In genomic region chr1:191946261-191946660, GRCm38 (mm10) we compare ENCODE assay signal across 18 mouse cellular contexts. TPM values are rescaled to one million over a fixed set of nuclear protein-coding genes. Genes with fewer than 3 reads are reported as not detected.
DNase-seq lines count a peak whose midpoint lies in the region; TF ChIP-seq lines count a peak whose summit lies in the region.
"Had no signal": no experiment of that assay in that cellular context is flagged by ENCODE, and none has a peak within 500 bp of the region (broad histone marks: within the 10 kb centered on the region; RNA-seq: fewer than 3 reads in every experiment).

No protein-coding gene starts in this region.

- DNase-seq in gastrocnemius, adult 2 months, result peak; percentile 42
- no peak for DNase-seq in gastrocnemius, postnatal 4 days (ENCODE audit: low spot score in 2 of 2)
- peak; percentile 56 for DNase-seq in heart, adult 8-10 months (ENCODE audit: low spot score)
- DNase-seq in lung, postnatal 10 days, result peak; percentile 48
- no peak for DNase-seq in left cerebral cortex, adult 2 months (ENCODE audit: extremely low spot score in 1 of 2, low spot score in 2 of 2)
- DNase-seq in adrenal gland, postnatal 4 days (ENCODE audit: low spot score in 2 of 2), result no peak
- no peak for DNase-seq in left cerebral cortex, adult 9 months (ENCODE audit: low spot score in 2 of 2)
- DNase-seq: adrenal gland, postnatal 36 days; cerebellum, adult 11 months; kidney, adult 11 months; kidney, postnatal 36 days; lung, embryonic 14.5 days; midbrain, embryonic 14.5 days; right cerebral cortex, postnatal 25 days had no signal

- H3K36me3 ChIP-seq in E14TG2a.4 (ENCODE audit: insufficient read depth, low read length), result peaks cover 4% of the 10 kb centered on the region; the same call in 1 of the 2 replicates
- H3K36me3 ChIP-seq: limb, embryonic 12.5 days had no signal

- H3K27ac ChIP-seq in gastrocnemius, adult 2 months, result peak overlapping the region; percentile 59
- H3K27ac ChIP-seq in left cerebral cortex, adult 2 months, result no peak overlapping the region
- H3K27ac ChIP-seq: forebrain, embryonic 13.5 days; limb, embryonic 12.5 days had no signal

- no peaks in the 10 kb centered on the region for H3K27me3 ChIP-seq in E14TG2a.4 (ENCODE audit: insufficient read depth, low read length)
- H3K27me3 ChIP-seq: forebrain, embryonic 13.5 days; limb, embryonic 12.5 days had no signal

- H3K4me1 ChIP-seq in E14TG2a.4 (replicated peaks; ENCODE audit: low read depth, low read length), result peaks cover 62% of the 10 kb centered on the region
- H3K4me1 ChIP-seq: forebrain, embryonic 13.5 days; limb, embryonic 12.5 days had no signal

- intact Hi-C loops in gastrocnemius, adult 2 months (cut with DNase I), result no loop called here
- intact Hi-C loops in left cerebral cortex, adult 2 months (cut with DNase I), result no loop called here

- no peaks in the 10 kb centered on the region for H3K9me3 ChIP-seq in E14TG2a.4 (ENCODE audit: low read length)
- H3K9me3 ChIP-seq: forebrain, embryonic 13.5 days; limb, embryonic 12.5 days had no signal

- H3K4me3 ChIP-seq in gastrocnemius, adult 2 months, result no peak overlapping the region
- H3K4me3 ChIP-seq in E14TG2a.4 (replicated peaks; ENCODE audit: low read length), result peak overlapping the region; percentile 71
- H3K4me3 ChIP-seq in left cerebral cortex, adult 2 months, result no peak overlapping the region
- H3K4me3 ChIP-seq: forebrain, embryonic 13.5 days; limb, embryonic 12.5 days had no signal

- no peak for TF ChIP-seq CTCF in gastrocnemius, adult 2 months (IDR thresholded peaks at IDR 0.05)
- no peak for TF ChIP-seq CTCF in E14TG2a.4 (conservative IDR thresholded peaks at IDR 0.05; ENCODE audit: low read length)
- no peak for TF ChIP-seq CTCF in left cerebral cortex, adult 2 months (IDR thresholded peaks at IDR 0.05)

RNA-seq across cellular contexts. Expression of gene Rd3, which starts 30.9 kb away (rescaled TPM):
- under 1 TPM in 1 of 2 experiments, not detected in 1; 0.08 TPM for total RNA-seq in gastrocnemius, adult 2 months (2021)
- not detected for total RNA-seq in gastrocnemius, postnatal 4 days (2021)
- under 1 TPM; 0.06 to 0.14 (median 0.12) TPM for total RNA-seq in heart, adult 8-10 months (2022)
- total RNA-seq in left cerebral cortex, adult 2 months (2021), result under 1 TPM; 0.18 to 0.21 TPM
- under 1 TPM; 0.45 to 0.56 TPM for total RNA-seq in adrenal gland, postnatal 4 days (2021)
- total RNA-seq: common myeloid progenitor, adult 5-6 weeks had no signal

RNA-seq across cellular contexts. Expression of gene Slc30a1, which starts 39.7 kb away (rescaled TPM):
- total RNA-seq in gastrocnemius, adult 2 months (2021), result 1 to 10 TPM; 5.8 to 6.4 TPM
- 1 to 10 TPM; 7.6 to 9.3 TPM for total RNA-seq in gastrocnemius, postnatal 4 days (2021)
- total RNA-seq in heart, adult 8-10 months (2022), result 10 to 100 TPM; 16.2 to 19.5 (median 16.6) TPM
- 10 to 100 TPM; 33.3 to 36.3 TPM for total RNA-seq in left cerebral cortex, adult 2 months (2021)
- total RNA-seq in adrenal gland, postnatal 4 days (2021), result 10 to 100 TPM; 21.9 to 24.3 TPM

Comparison
In these comparisons a context has a peak if more than half of its experiments do, and no peak if none do; other contexts are left out.
1. DNase-seq: peak in gastrocnemius, adult 2 months (single experiment), heart, adult 8-10 months (single experiment) and lung, postnatal 10 days (single experiment); none in gastrocnemius, postnatal 4 days (0 of 2), left cerebral cortex, adult 2 months (0 of 2), adrenal gland, postnatal 4 days (0 of 2) and left cerebral cortex, adult 9 months (0 of 2).